Mouse (Mus musculus): ENCODE measurements around the gene Capn9. TPM values are rescaled to one million over a fixed set of nuclear protein-coding genes. Genes with fewer than 3 reads are reported as not detected.

Capn9 gene
- total RNA-seq, 1 experiment from 2014 or later, result not detected

DNA sequence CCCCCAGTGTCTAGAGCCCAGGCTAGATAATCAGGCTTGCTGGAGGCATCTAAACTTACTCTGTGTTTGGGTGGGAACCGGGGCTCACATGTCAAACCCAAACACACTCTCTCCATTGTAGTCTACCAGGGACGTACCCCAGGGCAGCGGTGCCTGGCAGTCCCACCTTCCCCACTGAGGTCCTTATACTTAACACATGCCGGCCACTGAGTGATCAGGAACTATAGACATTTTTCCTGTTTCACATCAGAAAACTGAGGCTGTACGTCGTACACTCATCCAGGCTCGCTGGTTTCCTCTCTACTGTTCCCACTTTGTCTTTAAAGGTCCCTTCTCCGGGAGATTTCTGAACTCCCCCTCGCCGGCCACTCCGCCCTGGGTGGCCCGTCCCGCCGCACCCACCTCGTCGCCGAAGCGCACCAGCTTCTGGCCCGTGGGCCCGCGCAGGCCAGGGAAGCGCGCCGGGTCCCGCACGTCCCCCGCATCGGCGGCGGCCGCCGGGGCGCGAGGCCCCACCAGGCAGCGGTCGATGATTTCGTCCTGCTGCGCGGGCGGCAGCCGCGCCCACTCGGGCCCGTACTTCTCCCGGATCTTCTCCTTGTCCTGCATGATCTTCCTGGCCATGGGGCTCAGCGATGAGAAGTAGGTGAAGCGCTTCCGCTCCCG is 86.7 kb downstream of the Capn9 start:
- no peak for ATAC-seq (replicated peaks in 1 of 2; ENCODE audit: insufficient read depth in 1 of 2, low FRiP score in 2 of 2, low TSS enrichment in 1 of 2, low read depth in 1 of 2, poor library complexity in 2 of 2, severe bottlenecking in 2 of 2)

DNA sequence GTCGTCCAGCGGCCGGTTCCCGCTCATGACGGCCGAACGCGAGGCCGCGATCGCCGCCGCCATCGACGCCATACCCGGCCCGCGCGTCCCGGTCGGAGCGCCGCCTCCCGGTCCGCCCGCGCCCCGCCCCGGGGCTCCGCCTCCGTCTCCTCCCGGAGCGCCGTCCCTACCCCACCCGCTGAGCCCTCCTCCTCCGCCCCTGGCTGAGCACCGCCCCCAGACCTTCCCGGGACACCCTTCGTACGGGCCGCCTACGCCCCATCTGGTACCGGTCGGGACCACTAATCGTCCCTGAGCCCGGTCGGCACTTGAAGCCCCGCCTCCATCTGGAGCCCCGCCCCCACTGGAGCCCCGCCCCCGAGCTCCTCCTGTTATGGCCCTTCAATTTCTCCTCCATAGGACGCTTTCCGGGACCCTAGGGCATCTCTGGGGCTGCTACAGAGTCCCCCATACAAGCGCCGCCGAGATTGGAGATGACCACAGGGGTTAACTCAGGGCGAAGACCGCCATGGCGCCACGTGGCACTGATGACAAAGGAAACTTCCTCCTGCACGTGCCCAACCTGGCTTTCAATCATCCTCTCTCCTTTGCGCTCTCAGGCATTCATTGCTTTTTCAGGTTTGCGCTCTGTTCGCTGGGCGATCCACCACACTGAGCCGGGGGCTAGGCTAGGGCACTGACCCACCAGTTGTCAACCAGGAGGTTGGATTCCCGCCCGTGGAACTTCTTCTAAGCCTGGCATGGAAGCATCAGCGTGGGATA is 87.4 kb downstream of the Capn9 start, which contains the start of gene 2310022B05Rik:
Gene 2310022B05Rik, minus strand, starts transcription at position 258 of the 762 bp plus-strand sequence.
- peak; percentile 70 to 82 for ATAC-seq (replicated peaks in 1 of 2; ENCODE audit: insufficient read depth in 1 of 2, low FRiP score in 2 of 2, low TSS enrichment in 1 of 2, low read depth in 1 of 2, poor library complexity in 2 of 2, severe bottlenecking in 2 of 2)

DNA sequence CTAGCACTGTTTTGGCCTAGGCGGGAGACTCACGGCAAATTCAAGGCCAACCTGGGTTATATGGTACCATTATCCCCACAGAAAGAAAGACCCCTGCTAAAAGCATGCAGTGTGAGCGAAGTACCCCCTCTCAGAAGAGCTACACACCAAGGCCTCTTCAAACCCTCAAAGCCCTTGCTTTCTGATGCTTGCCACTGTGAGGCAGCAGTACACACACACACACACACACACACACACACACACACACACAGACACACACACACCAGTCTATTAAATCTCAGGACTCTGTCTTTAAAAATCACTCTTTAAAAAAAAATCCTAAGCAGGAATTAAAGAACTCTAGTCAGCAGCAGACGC is 87.9 kb downstream of the Capn9 start:
- ATAC-seq (replicated peaks in 1 of 2; ENCODE audit: insufficient read depth in 1 of 2, low FRiP score in 2 of 2, low TSS enrichment in 1 of 2, low read depth in 1 of 2, poor library complexity in 2 of 2, severe bottlenecking in 2 of 2), result no peak

DNA sequence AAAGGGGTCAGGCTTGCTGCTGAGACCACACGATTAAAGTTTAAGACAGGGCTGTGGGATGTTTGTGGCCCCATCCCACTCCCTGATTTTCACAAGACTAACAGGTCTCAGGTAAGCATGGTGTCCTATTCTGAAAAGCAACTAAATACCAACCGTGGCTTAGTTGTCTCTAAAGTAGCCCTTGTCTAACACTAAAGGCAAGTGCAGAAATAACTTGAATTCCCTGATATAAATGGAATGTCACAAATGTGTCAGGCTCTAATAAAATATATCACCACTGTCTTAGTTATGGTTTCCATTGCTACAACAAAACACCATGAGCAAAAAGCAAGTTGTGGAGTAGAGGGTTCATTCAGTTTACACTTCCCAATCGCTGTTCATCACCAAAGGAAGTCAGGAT is 88.5 kb downstream of the Capn9 start:
- ATAC-seq (replicated peaks in 1 of 2; ENCODE audit: insufficient read depth in 1 of 2, low FRiP score in 2 of 2, low TSS enrichment in 1 of 2, low read depth in 1 of 2, poor library complexity in 2 of 2, severe bottlenecking in 2 of 2), result no peak

Other genes with a start within 250 kb of the Capn9 start
- gene Pgbd5, start 136.5 kb upstream of the Capn9 start, total RNA-seq (2017), result not detected in 2 replicates
- gene Cog2, start 55.3 kb upstream of the Capn9 start, total RNA-seq (2017), result 20.6 and 22.0 TPM in 2 replicates
- gene Agt, start 6.4 kb upstream of the Capn9 start, total RNA-seq (2017), result not detected in 2 replicates
- gene 2310022B05Rik, start 87.3 kb downstream of the Capn9 start, total RNA-seq (2017), result 2.9 and 5.9 TPM in 2 replicates
- 37.2 and 45.4 TPM in 2 replicates for gene Ttc13, start 145.9 kb downstream of the Capn9 start, total RNA-seq (2017)
- gene Arv1, start 146.0 kb downstream of the Capn9 start, total RNA-seq (2017), result 2.1 and 7.9 TPM in 2 replicates
- not detected in 2 replicates for gene Fam89a, start 175.7 kb downstream of the Capn9 start, total RNA-seq (2017)
- 0.06 TPM in 1 of 2 replicates, not detected in the other for gene Trim67, start 217.0 kb downstream of the Capn9 start, total RNA-seq (2017)

Data from hematopoietic stem cell, adult 5-6 weeks (primary cell).